Mouse (Mus musculus): ENCODE results near the gene Gm20388.

- TF ChIP-seq TAL1 (IDR thresholded peaks at IDR 0.05; ENCODE audit: low read length) = no peak
- TF ChIP-seq GATA1 (IDR thresholded peaks at IDR 0.05; ENCODE audit: low read length) = no peak
Observed at GRCm38 (mm10) chr8:121477851-121478547, 1567.4 kb downstream of the Gm20388 start.

Data from erythroblast, embryonic 14.5 days (primary cell).